Mouse (Mus musculus) bone marrow, adult 2 months (tissue): ENCODE measurements around the gene Dbp. TPM values are rescaled to one million over a fixed set of nuclear protein-coding genes. Genes with fewer than 3 reads are reported as not detected.

ENCODE experiments used
- H3K27ac ChIP-seq: fragments of 200-500 bp; 2 replicates; pipeline ENCODE4 v1.5.1; 2012; ENCODE audit warnings: low read depth, mild to moderate bottlenecking, control low read depth, inconsistent platforms, low read length; ENCODE audit not compliant: control insufficient read depth, poor library complexity, insufficient read depth
- H3K4me1 ChIP-seq: fragments of 200-500 bp; 2 replicates; pipeline ENCODE4 v1.6.1; 2011; ENCODE audit warnings: low read length; ENCODE audit not compliant: control insufficient read depth, insufficient read depth
- H3K4me3 ChIP-seq: fragments of 200-500 bp; replicated peaks from 2 replicates; pipeline ENCODE3; 2011; ENCODE audit warnings: mild to moderate bottlenecking, low read depth, low read length, control low read depth; ENCODE audit not compliant: control insufficient read depth
- CTCF ChIP-seq: fragments of 200-500 bp; IDR thresholded peaks from 2 replicates; pipeline ENCODE4 v1.5.1; 2011; ENCODE audit warnings: low read length, control low read depth; ENCODE audit not compliant: control insufficient read depth, insufficient read depth
- POLR2A ChIP-seq: fragments of 200-500 bp; IDR thresholded peaks from 2 replicates; pipeline ENCODE4 v1.6.1; 2011; ENCODE audit warnings: low read depth, mild to moderate bottlenecking, control low read depth, low read length, borderline replicate concordance; ENCODE audit not compliant: control insufficient read depth
- WGBS: fragments of 180-500 bp; shearing (Covaris S2); methylation state at CpG from one replicate; pipeline ENCODE4 v1.1.7; 2018; 5-methylcytosine and 5-hydroxymethylcytosine counted together
- polyA plus RNA-seq: library from polyadenylated mRNA; stranded (reverse); fragments of >200 nt; gene quantifications from 2 replicates; pipeline ENCODE4 v1.2.4, GENCODE M21; 2011; ENCODE audit warnings: low replicate concordance; ENCODE audit not compliant: missing spikeins, insufficient read depth, insufficient read length

Gene Dbp
- polyA plus RNA-seq, 1 experiment: 19.3 TPM

- Histone ChIP-seq H3K4me1 (peaks cover 4% of the 10 kb centered on the region; the same call in 1 of the 2 replicates), H3K27ac (no peak overlapping the region), H3K4me3 (no peak overlapping the region)
- TF ChIP-seq CTCF (peak; percentile 74), POLR2A (no peak)
- WGBS: 8% methylated on average over 9 of the region's 9 CpGs
Measured at GRCm38 (mm10) chr7:45739162-45739763, 34.4 kb downstream of the Dbp start.

GRCm38 (mm10) chr7:45739820-45740219 is 34.9 kb downstream of the Dbp start:
- Histone ChIP-seq H3K4me3 (no peak overlapping the region), H3K27ac (no peak overlapping the region), H3K4me1 (peaks cover 4% of the 10 kb centered on the region; the same call in 1 of the 2 replicates)
- WGBS: 66% methylated on average over 10 of the region's 10 CpGs
- no peak for TF ChIP-seq CTCF
- no peak for TF ChIP-seq POLR2A

GRCm38 (mm10) chr7:45741308-45741707 is 36.4 kb downstream of the Dbp start:
- H3K4me3 ChIP-seq: peak overlapping the region; percentile 72
- 10% methylated on average over 12 of the region's 12 CpGs for WGBS
- no peak for TF ChIP-seq CTCF
- TF ChIP-seq POLR2A: no peak

GRCm38 (mm10) chr7:45741777-45742176 is 36.9 kb downstream of the Dbp start:
- WGBS: 10% methylated on average over 11 of the region's 11 CpGs
- peak overlapping the region; percentile 54 for H3K27ac ChIP-seq
- peaks cover 4% of the 10 kb centered on the region; the same call in 1 of the 2 replicates for H3K4me1 ChIP-seq
- H3K4me3 ChIP-seq: peak overlapping the region; percentile 72
- peak; percentile 71; the same call in 1 of the 2 replicates for TF ChIP-seq POLR2A
- no peak for TF ChIP-seq CTCF

More at GRCm38 (mm10) chr7:45741308-45741707, 36.4 kb downstream of the Dbp start:
- Histone ChIP-seq H3K27ac (peak overlapping the region; percentile 54), H3K4me1 (peaks cover 4% of the 10 kb centered on the region; the same call in 1 of the 2 replicates)

GRCm38 (mm10) chr7:45742338-45742737 is 37.5 kb downstream of the Dbp start:
- Histone ChIP-seq H3K27ac (no peak overlapping the region), H3K4me3 (peak overlapping the region; percentile 72), H3K4me1 (peaks cover 4% of the 10 kb centered on the region; the same call in 1 of the 2 replicates)
- TF ChIP-seq CTCF (peak; percentile 14; the same call in 1 of the 2 replicates), POLR2A (no peak)
- 8% methylated on average over 19 of the region's 19 CpGs for WGBS

GRCm38 (mm10) chr7:45744387-45744786 is 39.5 kb downstream of the Dbp start:
- H3K4me3 ChIP-seq: no peak overlapping the region
- peaks cover 4% of the 10 kb centered on the region; the same call in 1 of the 2 replicates for H3K4me1 ChIP-seq
- no peak overlapping the region for H3K27ac ChIP-seq
- 51% methylated on average over 2 of the region's 2 CpGs for WGBS
- no peak for TF ChIP-seq POLR2A
- no peak for TF ChIP-seq CTCF

- Histone ChIP-seq H3K4me1 (peaks cover 3% of the 10 kb centered on the region; the same call in 1 of the 2 replicates), H3K4me3 (no peak overlapping the region), H3K27ac (no peak overlapping the region)
- WGBS: 79% methylated on average over 6 of the region's 6 CpGs
- TF ChIP-seq CTCF (peak; percentile 48), POLR2A (no peak)
Measured at GRCm38 (mm10) chr7:45746518-45746917, 41.6 kb downstream of the Dbp start.

GRCm38 (mm10) chr7:45747450-45747849 is 42.6 kb downstream of the Dbp start:
- Histone ChIP-seq H3K4me1 (no peaks in the 10 kb centered on the region), H3K27ac (no peak overlapping the region), H3K4me3 (no peak overlapping the region)
- TF ChIP-seq POLR2A (no peak), CTCF (no peak)
- 87% methylated on average over 5 of the region's 5 CpGs for WGBS
